Comparison of ENCODE assay signal across 23 mouse cellular contexts in genomic region chr3:58519536-58519935, GRCm38 (mm10). TPM values are rescaled to one million over a fixed set of nuclear protein-coding genes. Genes with fewer than 3 reads are reported as not detected.
DNase-seq lines count a peak whose midpoint lies in the region; ATAC-seq and TF ChIP-seq lines count a peak whose summit lies in the region.
"Had no signal": no experiment of that assay in that cellular context is flagged by ENCODE, and none has a peak within 500 bp of the region (broad histone marks: within the 10 kb centered on the region; RNA-seq: fewer than 3 reads in every experiment).

No protein-coding gene starts in this region.

- peaks cover 33% of the 10 kb centered on the region for H3K36me3 ChIP-seq in heart, embryonic 13.5 days
- peaks cover 28% of the 10 kb centered on the region for H3K36me3 ChIP-seq in kidney, embryonic 14.5 days (ENCODE audit: control insufficient read depth, insufficient read depth, low read length)

- no peak for ATAC-seq in heart, embryonic 13.5 days (ENCODE audit: extremely low read depth, insufficient number of reproducible peaks, low FRiP score, low TSS enrichment)
- ATAC-seq in kidney, embryonic 14.5 days (ENCODE audit: low FRiP score, low TSS enrichment): no peak
- ATAC-seq: activated CD4-positive, CD25-positive, alpha-beta regulatory T cell, adult 4 months; forebrain, postnatal 0 days; hindbrain, postnatal 0 days; lung, postnatal 0 days had no signal

- H3K4me2 ChIP-seq in heart, embryonic 13.5 days: 0 out of 2 replicates have a peak overlapping the region, but pooled peaks have one; percentile 11
- H3K4me2 ChIP-seq in kidney, embryonic 14.5 days (replicated peaks; ENCODE audit: low read depth, low read length): no peak overlapping the region
- H3K4me2 ChIP-seq: kidney, embryonic 15.5 days; midbrain, embryonic 11.5 days; neural tube, embryonic 15.5 days had no signal

- H3K27me3 ChIP-seq in heart, embryonic 13.5 days (replicated peaks): no peaks in the 10 kb centered on the region
- no peaks in the 10 kb centered on the region for H3K27me3 ChIP-seq in kidney, embryonic 14.5 days (ENCODE audit: control insufficient read depth, insufficient read depth, low read length)
- H3K27me3 ChIP-seq: kidney, embryonic 15.5 days; neural tube, embryonic 15.5 days had no signal

- no peak for DNase-seq in heart, postnatal 36 days
- DNase-seq in kidney, postnatal 14 days: peak; percentile 5
- DNase-seq in adrenal gland, postnatal 10 days: peak; percentile 32
- no peak for DNase-seq in urinary bladder, adult 18-20 months (ENCODE audit: low spot score in 2 of 2)
- DNase-seq: cerebellum, adult 11-12 months; forebrain, postnatal 0 days; gastrocnemius, postnatal 36 days; right cerebral cortex, adult 18-20 months; right cerebral cortex, postnatal 4 days; thymus, adult 2 months; thymus, postnatal 4 days had no signal

- H3K9ac ChIP-seq in heart, embryonic 13.5 days: no peak overlapping the region
- no peak overlapping the region for H3K9ac ChIP-seq in kidney, embryonic 14.5 days (ENCODE audit: low read depth, low read length)
- H3K9ac ChIP-seq: forebrain, postnatal 0 days; kidney, embryonic 15.5 days; neural tube, embryonic 15.5 days had no signal

- no peak for TF ChIP-seq CTCF in bone marrow, adult 2 months (IDR thresholded peaks at IDR 0.05; ENCODE audit: control insufficient read depth, insufficient read depth, low read length)

- H3K9me3 ChIP-seq in heart, embryonic 13.5 days: no peaks in the 10 kb centered on the region
- no peaks in the 10 kb centered on the region for H3K9me3 ChIP-seq in kidney, embryonic 14.5 days (ENCODE audit: control insufficient read depth, low read length)
- H3K9me3 ChIP-seq: embryonic facial prominence, embryonic 10.5 days; heart, embryonic 10.5 days; kidney, embryonic 15.5 days; neural tube, embryonic 15.5 days had no signal

- no peak overlapping the region for H3K4me3 ChIP-seq in heart, embryonic 13.5 days
- H3K4me3 ChIP-seq in kidney, embryonic 14.5 days (ENCODE audit: low read length): no peak overlapping the region
- H3K4me3 ChIP-seq in bone marrow, adult 2 months (replicated peaks; ENCODE audit: control insufficient read depth, low read depth, low read length): no peak overlapping the region
- H3K4me3 ChIP-seq: embryonic facial prominence, embryonic 10.5 days; heart, embryonic 10.5 days; kidney, embryonic 15.5 days; left cerebral cortex, adult 2 months; neural tube, embryonic 15.5 days had no signal

- WGBS in heart, embryonic 13.5 days: 45% methylated on average over 3 of the region's 3 CpGs
- WGBS in kidney, embryonic 14.5 days: 78% methylated on average over 3 of the region's 3 CpGs
- WGBS in bone marrow, adult 2 months: 72% methylated on average over 3 of the region's 3 CpGs

- TF ChIP-seq POLR2A in bone marrow, adult 2 months (IDR thresholded peaks at IDR 0.05; ENCODE audit: borderline replicate concordance, control insufficient read depth, low read depth, low read length): no peak

- intact Hi-C loops in heart, postnatal 36 days (cut with DNase I): no loop called here

- H3K4me1 ChIP-seq in heart, embryonic 13.5 days: peaks cover 21% of the 10 kb centered on the region
- H3K4me1 ChIP-seq in kidney, embryonic 14.5 days (ENCODE audit: control insufficient read depth, insufficient read depth, low read length): no peaks in the 10 kb centered on the region
- H3K4me1 ChIP-seq in bone marrow, adult 2 months (ENCODE audit: control insufficient read depth, insufficient read depth, low read length): peaks cover 7% of the 10 kb centered on the region

- peak overlapping the region; percentile 42; the same call in 1 of the 2 replicates for H3K27ac ChIP-seq in heart, embryonic 13.5 days (replicated peaks)
- no peak overlapping the region for H3K27ac ChIP-seq in kidney, embryonic 14.5 days (ENCODE audit: low read depth, low read length)
- H3K27ac ChIP-seq in bone marrow, adult 2 months (ENCODE audit: control insufficient read depth, insufficient read depth, low read depth, low read length, poor library complexity): peak overlapping the region; percentile 59; the same call in 1 of the 2 replicates
- H3K27ac ChIP-seq: embryonic facial prominence, embryonic 10.5 days; hindbrain, postnatal 0 days; kidney, embryonic 15.5 days; left cerebral cortex, adult 2 months; neural tube, embryonic 15.5 days had no signal

RNA-seq across cellular contexts. Expression of gene Eif2a, which starts 6.1 kb away (rescaled TPM):
- polyA plus RNA-seq in heart, embryonic 13.5 days (2015; fragmentation: Nextera tagmentation; extraction: Ambion mirVana): 37.4 and 37.5 TPM in 2 replicates
- 10 to 100 TPM; 40.5 to 42.5 TPM for total RNA-seq in heart, postnatal 36 days (2021)
- polyA plus RNA-seq in kidney, embryonic 14.5 days (2014; fragmentation: Nextera tagmentation; extraction: Ambion mirVana): 71.1 and 72.0 TPM in 2 replicates
- 10 to 100 TPM; 57.2 to 61.4 TPM for total RNA-seq in adrenal gland, postnatal 10 days (2021)
- 21.5 and 34.5 TPM in 2 replicates for polyA plus RNA-seq in bone marrow, adult 2 months (2011; ENCODE audit: insufficient read depth, insufficient read length, low replicate concordance, missing spikeins)

RNA-seq across cellular contexts. Expression of gene Serp1, which starts 6.2 kb away (rescaled TPM):
- 90.8 and 97.2 TPM in 2 replicates for polyA plus RNA-seq in heart, embryonic 13.5 days (2015; fragmentation: Nextera tagmentation; extraction: Ambion mirVana)
- 10 to 100 TPM; 11.9 to 13.5 TPM for total RNA-seq in heart, postnatal 36 days (2021)
- 99.5 and 130 TPM in 2 replicates for polyA plus RNA-seq in kidney, embryonic 14.5 days (2014; fragmentation: Nextera tagmentation; extraction: Ambion mirVana)
- total RNA-seq in adrenal gland, postnatal 10 days (2021): 10 to 100 TPM; 55.3 to 72.1 TPM
- 23.7 and 30.7 TPM in 2 replicates for polyA plus RNA-seq in bone marrow, adult 2 months (2011; ENCODE audit: insufficient read depth, insufficient read length, low replicate concordance, missing spikeins)

RNA-seq across cellular contexts. Expression of gene Selenot, which starts 56.9 kb away (rescaled TPM):
- 15.5 and 17.8 TPM in 2 replicates for polyA plus RNA-seq in heart, embryonic 13.5 days (2015; fragmentation: Nextera tagmentation; extraction: Ambion mirVana)
- total RNA-seq in heart, postnatal 36 days (2021): 100 to 1,000 TPM; 122 to 126 TPM
- 30.6 and 31.5 TPM in 2 replicates for polyA plus RNA-seq in kidney, embryonic 14.5 days (2014; fragmentation: Nextera tagmentation; extraction: Ambion mirVana)
- 100 to 1,000 TPM; 109 to 113 TPM for total RNA-seq in adrenal gland, postnatal 10 days (2021)
- polyA plus RNA-seq in bone marrow, adult 2 months (2011; ENCODE audit: insufficient read depth, insufficient read length, low replicate concordance, missing spikeins): 26.7 and 31.9 TPM in 2 replicates

Comparison
In these comparisons a context has a peak if more than half of its experiments do, and no peak if none do; other contexts are left out.
1. DNase-seq: peak in kidney, postnatal 14 days (single experiment) and adrenal gland, postnatal 10 days (single experiment); none in heart, postnatal 36 days (0 of 2) and urinary bladder, adult 18-20 months (0 of 2).